Mouse (Mus musculus) ES-E14 (cell line): ENCODE measurements around the gene B4galt1. TPM values are rescaled to one million over a fixed set of nuclear protein-coding genes. Genes with fewer than 3 reads are reported as not detected.

Experiments used
- DNase-seq: peaks from one replicate; pipeline ENCODE4 v3.0.0-alpha.2; 2013; ENCODE audit warnings: low read depth, low spot score
- H3K27ac ChIP-seq: 2 replicates; pipeline ENCODE4 v1.5.1; 2012; ENCODE audit warnings: low read depth, mild to moderate bottlenecking, low read length, moderate library complexity, mixed read lengths; ENCODE audit not compliant: poor library complexity, insufficient read depth, severe bottlenecking
- H3K36me3 ChIP-seq: 2 replicates; pipeline ENCODE4 v1.6.1; 2012; ENCODE audit warnings: mild to moderate bottlenecking, low read length, moderate library complexity, mixed read lengths; ENCODE audit not compliant: control insufficient read depth, poor library complexity, insufficient read depth, severe bottlenecking
- H3K4me1 ChIP-seq, 2 experiments: fragments of 150-350 bp in 1 of 2; sonication (generic) in 1 of 2; 2 replicates each; pipeline ENCODE4 v1.6.1; 2012; ENCODE audit warnings: low read length in 2 of 2, mild to moderate bottlenecking in 1 of 2, mixed read lengths in 1 of 2; ENCODE audit not compliant: control insufficient read depth in 2 of 2, insufficient read depth in 2 of 2, poor library complexity in 1 of 2
- H3K4me3 ChIP-seq, 2 experiments: fragments of 150-350 bp in 1 of 2; sonication (generic) in 1 of 2; 2 replicates each; pipeline ENCODE4 v1.5.1; 2012; ENCODE audit warnings: low read length in 2 of 2, low read depth in 1 of 2, mild to moderate bottlenecking in 1 of 2, mixed read lengths in 1 of 2; ENCODE audit not compliant: insufficient read depth in 1 of 2, poor library complexity in 1 of 2, severe bottlenecking in 1 of 2
- H3K9ac ChIP-seq: 2 replicates; pipeline ENCODE4 v1.6.1; 2012; ENCODE audit warnings: low read depth, mild to moderate bottlenecking, low read length, mixed read lengths; ENCODE audit not compliant: poor library complexity, insufficient read depth, severe bottlenecking
- H3K9me3 ChIP-seq: fragments of 150-350 bp; sonication (generic); 2 replicates; pipeline ENCODE4 v1.6.1; 2012; ENCODE audit warnings: low read depth, mild to moderate bottlenecking, low read length; ENCODE audit not compliant: control insufficient read depth, insufficient read depth
- CHD2 ChIP-seq: IDR thresholded peaks from 2 replicates; pipeline ENCODE4 v1.6.1; 2014; ENCODE audit warnings: mild to moderate bottlenecking, low read depth, low read length, inconsistent platforms
- HCFC1 ChIP-seq: IDR thresholded peaks from 2 replicates; pipeline ENCODE4 v1.6.1; 2012; ENCODE audit warnings: low read length, inconsistent platforms, borderline replicate concordance; ENCODE audit not compliant: insufficient read depth
- MAFK ChIP-seq: IDR thresholded peaks from 2 replicates; pipeline ENCODE4 v1.6.1; 2014; ENCODE audit warnings: mild to moderate bottlenecking, low read depth, low read length, inconsistent platforms; ENCODE audit not compliant: insufficient read depth
- ZC3H11A ChIP-seq: IDR thresholded peaks from 2 replicates; pipeline ENCODE4 v1.6.1; 2012; ENCODE audit warnings: low read depth, mild to moderate bottlenecking, inconsistent platforms, low read length, borderline replicate concordance
- ZNF384 ChIP-seq: IDR thresholded peaks from 2 replicates; pipeline ENCODE4 v1.6.1; 2012; ENCODE audit warnings: low read depth, low read length, inconsistent platforms
- in situ Hi-C, 2 experiments: fragments of 600-800 bp; cut with MboI; formaldehyde crosslinking; loops; one replicate each; pipeline ENCODE4 v1.15.1; 2025; ENCODE audit warnings: low sequenced_read_pairs in 2 of 2, inconsistent platforms in 1 of 2; ENCODE audit not compliant: unreplicated experiment in 2 of 2
- total RNA-seq: library from RNA; depleted of rRNA; stranded (reverse); fragments of 300-350 nt; gene quantifications from 2 replicates; pipeline ENCODE4 v1.2.3, GENCODE M21; 2012

B4galt1 gene
- total RNA-seq, 1 experiment: 29.2 TPM

DNA sequence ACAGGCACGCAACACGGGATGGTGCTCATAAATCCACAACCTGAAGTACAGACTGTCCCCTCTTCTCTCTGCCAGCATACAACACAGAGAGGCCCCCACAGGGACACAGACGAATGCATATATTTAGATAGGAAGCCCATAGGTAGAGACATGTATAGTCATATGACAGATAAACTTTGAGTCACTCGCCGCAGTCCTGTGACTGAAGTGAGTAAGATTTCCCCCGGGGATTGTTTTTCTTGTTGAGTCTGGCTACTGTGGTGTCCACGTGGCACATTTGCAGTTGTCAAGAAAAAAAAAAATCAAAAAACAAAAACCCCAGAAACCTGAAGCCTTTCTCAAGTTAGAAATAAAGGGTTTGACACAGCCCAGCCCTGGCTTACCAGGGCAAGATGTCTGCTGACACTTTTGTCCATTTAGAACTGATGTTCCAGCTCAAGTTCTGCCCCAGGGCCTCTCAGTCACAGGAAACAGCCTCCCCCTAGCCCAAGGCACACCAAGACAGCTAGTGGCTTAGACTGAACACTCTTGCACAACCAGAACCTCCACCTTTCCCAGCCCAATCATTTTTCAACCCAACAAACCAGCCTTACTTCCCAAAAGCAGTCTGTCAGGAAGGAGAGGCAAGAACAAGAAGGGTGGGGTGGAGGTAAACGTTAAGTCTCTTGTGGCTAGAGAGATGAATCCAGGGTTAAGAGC, 71.9 kb downstream of the B4galt1 start:
- Histone ChIP-seq H3K9me3 (no peaks in the 10 kb centered on the region), H3K4me1 (peaks cover 6 to 26% of the 10 kb centered on the region in 2 experiments), H3K4me3 (no peak overlapping the region), H3K36me3 (no peaks in the 10 kb centered on the region), H3K27ac (peak overlapping the region; percentile 81; the same call in 1 of the 2 replicates), H3K9ac (peak overlapping the region; percentile 49; the same call in 1 of the 2 replicates)
- no peak for DNase-seq
- TF ChIP-seq ZNF384 (no peak), MAFK (no peak), HCFC1 (no peak), ZC3H11A (no peak), CHD2 (no peak)
- in situ Hi-C loops: no loop called here

GRCm38 (mm10) chr4:40781143-40781542, 72.7 kb downstream of the B4galt1 start:
- H3K27ac ChIP-seq: peak overlapping the region; percentile 81; the same call in 1 of the 2 replicates
- peak overlapping the region; percentile 24 to 43; a peak in 2 of 4 replicates for H3K4me3 ChIP-seq
- no peaks in the 10 kb centered on the region for H3K9me3 ChIP-seq
- peaks cover 6 to 25% of the 10 kb centered on the region in 2 experiments for H3K4me1 ChIP-seq
- TF ChIP-seq HCFC1 (no peak), MAFK (no peak), ZC3H11A (no peak), CHD2 (no peak), ZNF384 (no peak)
- no peaks in the 10 kb centered on the region for H3K36me3 ChIP-seq
- in situ Hi-C loops: no loop called here
- H3K9ac ChIP-seq: peak overlapping the region; percentile 49; the same call in 1 of the 2 replicates
- no peak for DNase-seq

DNA sequence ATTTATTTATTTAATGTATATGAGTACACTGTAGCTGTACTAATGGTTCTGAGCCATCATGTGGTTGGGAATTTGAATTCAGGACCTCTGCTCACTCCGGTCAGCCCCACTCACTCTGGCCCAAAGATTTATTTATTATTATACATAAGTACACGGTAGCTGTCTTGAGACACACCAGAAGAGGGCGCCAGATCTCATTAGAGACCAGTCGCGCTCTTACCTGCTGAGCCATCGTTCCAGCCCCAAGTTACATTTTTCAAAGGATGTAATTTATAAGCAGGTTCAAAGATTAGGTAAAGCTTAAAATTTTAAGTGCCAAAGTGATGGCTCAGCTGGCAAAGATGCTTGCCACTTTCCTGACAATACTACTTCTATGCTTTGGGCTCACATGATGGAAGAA, 75.1 kb downstream of the B4galt1 start:
- no peak for DNase-seq
- no peaks in the 10 kb centered on the region for H3K9me3 ChIP-seq
- peaks cover 11 to 32% of the 10 kb centered on the region in 2 experiments for H3K4me1 ChIP-seq
- in situ Hi-C loops: loop anchor here in 1 of 2 experiments (5.0 kb wide), 1 partner anchor 119 kb away; no protein-coding TSS in a partner anchor
- no peak overlapping the region for H3K4me3 ChIP-seq
- H3K36me3 ChIP-seq: no peaks in the 10 kb centered on the region
- H3K27ac ChIP-seq: peak overlapping the region; percentile 62; the same call in 1 of the 2 replicates
- no peak overlapping the region for H3K9ac ChIP-seq
- no peak for TF ChIP-seq HCFC1

DNA sequence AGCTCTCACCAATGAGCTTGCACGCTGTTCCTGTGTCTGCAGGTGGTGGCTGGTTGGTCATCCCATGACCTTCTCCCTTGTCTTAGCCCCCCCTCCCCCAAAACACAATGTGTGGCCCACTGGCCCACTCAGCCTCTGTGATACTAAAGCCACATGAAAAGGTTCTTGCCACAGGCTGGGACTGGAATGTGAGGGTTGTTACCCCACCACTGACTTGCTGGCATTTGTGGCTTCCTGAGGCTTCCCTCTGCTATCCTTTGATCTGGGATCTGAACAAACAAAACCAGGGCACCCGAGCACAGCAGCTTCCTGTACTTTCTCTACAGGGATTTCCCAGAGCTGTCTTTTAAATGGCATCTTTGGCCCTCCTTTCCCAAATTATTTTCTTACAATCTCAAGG, 76.7 kb downstream of the B4galt1 start:
- DNase-seq: no peak
- Histone ChIP-seq H3K9ac (no peak overlapping the region; the same call in 1 of the 2 replicates), H3K27ac (peak overlapping the region; percentile 67), H3K36me3 (no peaks in the 10 kb centered on the region), H3K9me3 (no peaks in the 10 kb centered on the region), H3K4me3 (no peak overlapping the region), H3K4me1 (peaks cover 13 to 29% of the 10 kb centered on the region in 2 experiments)
- in situ Hi-C loops: loop anchor here in 1 of 2 experiments (5.0 kb wide), 1 partner anchor 120 kb away; no protein-coding TSS in a partner anchor
- TF ChIP-seq MAFK: no peak
- no peak for TF ChIP-seq HCFC1
- TF ChIP-seq ZNF384: no peak
- no peak for TF ChIP-seq ZC3H11A
- no peak for TF ChIP-seq CHD2
